Mouse (Mus musculus): ENCODE data around the gene Dennd2d. TPM values are rescaled to one million over a fixed set of nuclear protein-coding genes. Genes with fewer than 3 reads are reported as not detected.
A peak's percentile ranks its signal among the peaks of the same experiment; 100 is the strongest.

Dennd2d gene
- total RNA-seq (2014; fragmentation: Nextera tagmentation) (22.1 and 26.3 TPM in 2 replicates), total RNA-seq (2017) (18.8 and 26.5 TPM in 2 replicates)

- ATAC-seq (replicated peaks; ENCODE audit: poor library complexity, severe bottlenecking) = peak; percentile 20
Observed at GRCm38 (mm10) chr3:106482281-106483081, at the start of gene Dennd2d. Gene Dennd2d, plus strand, starts transcription at chr3:106482405.

GRCm38 (mm10) chr3:106448571-106448970 is 33.6 kb upstream of the Dennd2d start:
- peak; percentile 93 for ATAC-seq (replicated peaks; ENCODE audit: poor library complexity, severe bottlenecking)

GRCm38 (mm10) chr3:106448995-106449394 is 33.2 kb upstream of the Dennd2d start:
- ATAC-seq (replicated peaks; ENCODE audit: poor library complexity, severe bottlenecking) = peak; percentile 55

GRCm38 (mm10) chr3:106449567-106449966 is 32.6 kb upstream of the Dennd2d start:
- peak; percentile 82 for ATAC-seq (replicated peaks; ENCODE audit: poor library complexity, severe bottlenecking)

GRCm38 (mm10) chr3:106452616-106453015 is 29.6 kb upstream of the Dennd2d start:
- ATAC-seq (replicated peaks; ENCODE audit: poor library complexity, severe bottlenecking) = no peak

- ATAC-seq (replicated peaks; ENCODE audit: poor library complexity, severe bottlenecking) = no peak
Observed at GRCm38 (mm10) chr3:106457298-106457869, 24.8 kb upstream of the Dennd2d start.

- peak; percentile 83 for ATAC-seq (replicated peaks; ENCODE audit: poor library complexity, severe bottlenecking)
Observed at GRCm38 (mm10) chr3:106462059-106462470, 20.1 kb upstream of the Dennd2d start.

GRCm38 (mm10) chr3:106462493-106462892 is 19.7 kb upstream of the Dennd2d start:
- no peak for ATAC-seq (replicated peaks; ENCODE audit: poor library complexity, severe bottlenecking)

- ATAC-seq (replicated peaks; ENCODE audit: poor library complexity, severe bottlenecking) = peak; percentile 77
Observed at GRCm38 (mm10) chr3:106464750-106465149, 17.5 kb upstream of the Dennd2d start.

GRCm38 (mm10) chr3:106474210-106474609 is 8.0 kb upstream of the Dennd2d start:
- peak; percentile 95 for ATAC-seq (replicated peaks; ENCODE audit: poor library complexity, severe bottlenecking)

- ATAC-seq (replicated peaks; ENCODE audit: poor library complexity, severe bottlenecking) = no peak
Observed at GRCm38 (mm10) chr3:106476863-106477262, 5.3 kb upstream of the Dennd2d start.

- peak; percentile 12 for ATAC-seq (replicated peaks; ENCODE audit: poor library complexity, severe bottlenecking)
Observed at GRCm38 (mm10) chr3:106483297-106483696, 1.1 kb downstream of the Dennd2d start.

- ATAC-seq (replicated peaks; ENCODE audit: poor library complexity, severe bottlenecking) = no peak
Observed at GRCm38 (mm10) chr3:106483796-106484405, 1.7 kb downstream of the Dennd2d start.

GRCm38 (mm10) chr3:106484861-106485260 is 2.7 kb downstream of the Dennd2d start:
- ATAC-seq (replicated peaks; ENCODE audit: poor library complexity, severe bottlenecking) = peak; percentile 49

- ATAC-seq (replicated peaks; ENCODE audit: poor library complexity, severe bottlenecking) = peak; percentile 60
Observed at GRCm38 (mm10) chr3:106485810-106486209, 3.6 kb downstream of the Dennd2d start.

GRCm38 (mm10) chr3:106487551-106487950 is 5.3 kb downstream of the Dennd2d start:
- no peak for ATAC-seq (replicated peaks; ENCODE audit: poor library complexity, severe bottlenecking)

- ATAC-seq (replicated peaks; ENCODE audit: poor library complexity, severe bottlenecking) = no peak
Observed at GRCm38 (mm10) chr3:106490239-106490638, 8.0 kb downstream of the Dennd2d start.

- ATAC-seq (replicated peaks; ENCODE audit: poor library complexity, severe bottlenecking) = peak; percentile 21; the same call in 1 of the 2 replicates
Observed at GRCm38 (mm10) chr3:106492723-106493122, 10.5 kb downstream of the Dennd2d start.

GRCm38 (mm10) chr3:106493202-106493601 is 11.0 kb downstream of the Dennd2d start:
- ATAC-seq (replicated peaks; ENCODE audit: poor library complexity, severe bottlenecking) = no peak

GRCm38 (mm10) chr3:106493882-106494281 is 11.7 kb downstream of the Dennd2d start:
- ATAC-seq (replicated peaks; ENCODE audit: poor library complexity, severe bottlenecking) = no peak

- ATAC-seq (replicated peaks; ENCODE audit: poor library complexity, severe bottlenecking) = no peak
Observed at GRCm38 (mm10) chr3:106494417-106494950, 12.3 kb downstream of the Dennd2d start.

Measured in granulocyte monocyte progenitor cell, adult 5-6 weeks (primary cell).